Mouse (Mus musculus): ENCODE data around the gene Klrg1.
A peak's percentile ranks its signal among the peaks of the same experiment; 100 is the strongest.

Klrg1 gene

DNA sequence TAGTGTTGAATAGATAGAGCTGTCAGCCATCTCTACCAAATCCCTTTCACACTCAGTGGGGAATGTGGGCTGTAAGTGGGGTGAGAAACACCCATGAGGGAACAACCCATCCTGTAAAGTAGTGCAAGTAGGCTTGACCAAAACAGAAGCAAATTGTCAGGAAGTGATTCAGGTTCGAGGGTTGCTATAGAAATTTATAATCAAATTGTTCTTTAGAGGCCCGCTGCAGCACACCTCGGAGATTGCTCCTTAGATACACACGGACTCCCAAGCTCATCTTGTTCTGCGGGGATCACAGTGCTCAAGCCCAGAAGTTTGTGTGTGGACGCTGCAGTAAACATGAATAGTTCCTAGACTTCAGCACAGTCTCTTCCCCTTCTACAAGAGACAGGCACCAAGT, at the start of gene Klrg1:
TSS of gene Klrg1 (minus strand) at position 101 of the 400 bp plus-strand sequence.
- DNase-seq = no peak

DNA sequence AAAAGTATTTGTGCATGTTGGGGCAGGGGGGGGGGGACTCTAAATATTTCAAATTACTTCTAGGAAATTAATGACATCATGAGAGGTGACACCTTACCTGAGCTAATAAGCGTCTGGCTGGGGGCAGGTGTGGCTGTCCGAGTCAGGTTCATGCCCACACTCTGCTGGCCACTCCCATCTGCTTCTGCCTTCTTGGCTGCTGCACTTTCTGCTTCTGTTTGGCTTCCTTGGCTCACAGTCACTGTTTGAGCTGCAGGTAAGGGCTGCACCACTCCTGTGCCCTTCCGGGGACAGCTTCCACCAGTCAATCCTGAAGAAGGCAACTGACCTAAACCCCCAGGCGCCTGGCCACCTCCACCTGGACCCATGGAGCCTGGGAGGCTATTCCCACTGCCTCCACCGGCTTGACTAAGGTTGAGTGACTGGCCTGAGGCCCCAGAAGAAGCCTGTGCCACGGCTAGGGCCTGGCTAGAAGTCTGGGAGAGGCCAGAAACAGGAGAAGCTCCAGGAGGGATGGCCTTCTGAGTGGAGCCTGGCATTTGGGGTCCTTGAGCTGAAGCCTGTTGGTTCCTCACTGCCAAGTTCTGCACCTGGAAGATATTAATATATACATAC, 42.8 kb upstream of the Klrg1 start:
- no peak for DNase-seq

DNA sequence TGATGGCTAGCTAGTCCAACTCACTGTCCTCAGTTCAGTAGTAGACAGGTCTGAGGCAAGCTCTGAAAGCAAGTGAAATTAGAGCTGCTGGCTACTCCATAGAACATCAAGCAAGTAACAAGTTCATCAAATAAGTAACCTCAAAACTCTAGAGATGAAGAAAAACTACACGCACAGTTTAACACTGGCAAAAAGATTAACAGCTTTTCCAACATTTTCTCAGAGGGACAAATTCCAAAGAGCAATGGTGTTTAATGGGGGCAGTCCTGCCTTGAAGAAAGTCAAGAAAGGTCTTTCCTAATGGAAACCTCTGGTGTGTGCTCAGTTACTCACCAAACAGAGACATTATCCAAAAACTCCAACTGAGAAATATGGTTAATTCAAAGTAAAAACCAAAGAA, 36.0 kb upstream of the Klrg1 start:
- no peak for DNase-seq

DNA sequence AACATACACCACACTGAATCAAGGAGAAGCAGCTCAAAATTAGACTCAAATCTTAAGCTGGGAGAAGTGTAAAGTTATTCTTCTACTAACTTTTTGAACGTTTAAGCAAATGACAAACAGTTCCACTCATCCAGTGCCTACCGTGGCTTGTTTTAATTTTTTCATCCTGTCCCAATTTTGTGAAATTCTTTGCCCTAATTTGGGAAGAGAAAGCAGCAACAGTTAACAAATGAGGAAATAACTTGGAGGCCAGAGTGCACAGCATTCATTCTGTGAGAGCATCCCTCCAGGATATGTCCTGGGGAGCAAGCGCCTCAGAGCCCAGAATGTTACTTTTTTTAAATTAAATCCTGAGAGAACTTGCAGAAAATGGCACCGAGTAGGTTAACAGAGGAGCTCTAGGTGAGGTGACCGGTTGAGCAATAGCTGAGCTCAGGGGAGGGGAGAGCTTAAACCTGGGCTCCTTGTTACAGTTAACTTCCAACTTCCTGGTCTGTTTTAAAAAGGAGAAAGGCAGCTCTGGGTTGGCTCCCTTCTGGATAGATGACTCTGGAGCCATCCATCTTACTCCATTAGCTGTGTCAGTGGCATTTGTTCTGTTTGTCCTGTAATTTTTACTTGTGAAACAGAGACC, 27.6 kb upstream of the Klrg1 start:
- DNase-seq = no peak

DNA sequence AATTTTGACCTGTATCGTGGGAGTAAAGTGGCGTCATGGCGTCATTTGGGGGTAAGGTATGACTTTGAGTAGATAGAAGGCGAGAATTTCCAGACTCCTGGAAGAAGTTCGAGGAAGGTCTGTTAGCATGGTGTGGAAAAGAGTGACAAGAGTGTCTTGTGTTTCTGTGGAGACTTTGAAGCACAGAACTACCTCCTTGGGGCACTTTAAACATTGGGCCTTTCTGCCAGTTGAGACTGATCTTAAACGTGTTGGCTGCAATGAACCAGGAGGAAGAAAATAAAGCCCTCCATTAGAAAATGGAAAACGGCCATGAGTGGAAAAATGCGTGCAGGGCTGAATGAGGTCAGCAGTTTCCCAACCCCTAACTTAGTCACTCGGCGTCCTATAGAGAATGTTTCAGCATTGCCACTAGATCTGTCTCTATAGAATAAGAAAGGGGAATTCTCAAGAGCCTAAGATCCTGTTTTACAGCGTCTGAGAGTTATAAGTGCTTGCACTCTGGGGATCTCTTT, 26.8 kb upstream of the Klrg1 start:
- DNase-seq = no peak

DNA sequence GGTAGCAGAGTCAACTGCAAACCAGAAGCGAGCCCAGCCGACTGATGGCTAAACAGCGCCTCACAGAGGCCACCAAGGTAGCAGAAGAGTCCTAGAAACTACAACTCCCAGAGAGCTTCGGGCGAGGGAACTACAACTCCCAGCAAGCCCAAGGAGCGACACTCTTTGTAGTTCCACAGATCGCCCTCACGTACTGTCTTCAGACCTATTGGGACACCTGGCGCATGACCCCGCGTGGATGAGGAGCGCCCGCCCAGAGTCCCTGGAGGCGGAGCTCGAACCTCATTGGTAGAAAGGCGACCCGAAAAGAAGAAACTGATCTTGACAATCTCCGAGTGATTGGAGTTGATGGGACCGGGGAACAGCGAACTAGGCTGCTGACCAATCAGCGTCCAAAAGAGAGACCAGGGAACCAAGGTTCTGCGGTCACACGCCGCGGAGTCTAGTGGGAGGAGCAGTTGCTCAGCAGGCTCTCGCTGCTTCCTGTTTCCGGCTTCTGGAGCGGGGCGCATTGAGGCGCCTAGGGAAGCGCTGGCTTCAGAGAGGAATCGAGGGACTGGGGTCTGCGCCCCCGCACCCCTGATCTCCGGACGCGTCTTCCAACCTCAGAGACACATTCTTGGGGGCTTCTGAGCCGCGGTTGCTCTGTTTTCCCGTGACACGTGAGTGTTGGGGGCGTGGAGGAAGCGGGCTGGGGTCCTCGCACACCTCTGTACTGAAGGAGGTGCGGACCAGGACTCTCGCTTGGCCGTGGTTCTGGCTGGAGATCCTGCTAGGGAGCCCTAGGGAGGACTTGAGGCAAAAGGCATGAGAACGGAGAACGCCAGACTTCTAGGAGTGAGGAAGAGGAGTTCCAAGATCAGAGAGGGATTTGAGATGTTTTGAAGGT, 26.1 kb upstream of the Klrg1 start, which contains the start of gene M6pr:
TSS of gene M6pr (plus strand) at position 216 of the 889 bp plus-strand sequence.
- DNase-seq = peak; percentile 94

DNA sequence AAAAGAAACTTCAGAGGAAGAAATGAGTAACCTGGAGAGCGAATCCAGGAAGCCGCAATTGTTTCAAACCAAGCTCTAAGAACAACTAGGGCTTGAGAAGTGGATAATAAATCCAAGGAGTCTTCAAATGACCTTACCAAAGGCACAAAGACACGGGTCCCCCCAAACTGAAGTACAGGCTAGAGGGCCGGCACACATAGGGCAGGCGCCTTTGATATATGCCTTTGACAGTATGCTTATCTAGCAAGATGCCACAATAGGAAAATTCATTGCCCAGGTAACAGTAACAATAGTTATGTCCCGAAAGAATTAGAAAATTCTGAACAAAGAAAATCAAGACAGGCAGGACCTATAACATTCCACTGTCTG, 25.4 kb upstream of the Klrg1 start:
- DNase-seq = no peak

DNA sequence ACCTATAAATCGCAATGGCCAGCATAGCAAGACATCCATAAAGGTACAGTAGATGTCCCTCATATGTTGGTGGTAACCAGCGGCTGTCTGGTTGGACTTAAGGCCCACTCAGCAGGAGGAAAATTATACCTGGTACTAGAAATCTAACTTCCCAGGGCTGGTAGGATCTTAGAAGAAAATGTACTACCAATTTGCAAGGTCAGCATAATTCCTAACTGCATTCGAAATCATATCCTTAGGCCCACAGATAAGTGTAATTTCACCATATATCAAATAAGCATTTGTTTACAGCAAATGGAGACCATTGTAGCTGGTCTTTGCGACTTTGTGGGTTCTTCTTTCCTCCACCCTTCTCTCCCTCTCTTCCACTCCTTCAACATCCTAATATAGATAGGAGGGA, 24.0 kb upstream of the Klrg1 start:
- no peak for DNase-seq

DNA sequence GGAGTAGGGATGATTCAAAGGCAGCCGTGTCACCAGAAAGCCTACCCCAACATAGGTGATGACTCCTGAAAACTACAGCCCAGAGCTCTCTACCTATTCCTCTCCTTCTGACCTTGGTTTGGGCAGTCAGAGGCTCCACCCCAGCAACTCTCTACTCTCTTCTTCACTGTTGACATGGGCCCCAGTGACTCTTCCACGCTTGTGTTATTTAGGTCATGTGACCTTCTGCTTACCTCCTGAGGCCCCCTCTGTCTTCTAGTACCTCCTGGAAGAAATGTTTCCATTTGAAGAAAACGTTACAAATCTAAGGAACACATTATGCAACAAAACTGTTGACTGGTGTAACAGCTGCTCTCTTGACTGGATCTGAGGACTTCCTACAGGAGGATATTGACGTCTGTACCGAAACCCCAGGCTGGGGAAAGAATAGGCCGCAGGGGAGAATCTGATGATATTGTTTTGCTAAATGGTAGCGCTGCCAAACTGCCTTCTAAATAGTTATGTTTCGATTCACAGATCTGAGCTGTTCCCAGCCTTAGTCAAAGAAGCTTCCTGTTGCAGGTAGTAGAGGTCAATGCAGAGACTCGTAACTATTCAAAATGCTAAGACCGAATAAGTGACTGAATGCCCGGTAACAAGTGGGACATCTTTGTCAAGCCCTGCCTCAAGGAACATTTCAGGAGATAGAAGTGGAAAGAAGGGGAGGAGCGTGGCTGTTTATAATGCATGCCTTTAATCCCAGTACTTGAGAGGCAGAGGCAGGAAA, 22.3 kb upstream of the Klrg1 start:
- no peak for DNase-seq

DNA sequence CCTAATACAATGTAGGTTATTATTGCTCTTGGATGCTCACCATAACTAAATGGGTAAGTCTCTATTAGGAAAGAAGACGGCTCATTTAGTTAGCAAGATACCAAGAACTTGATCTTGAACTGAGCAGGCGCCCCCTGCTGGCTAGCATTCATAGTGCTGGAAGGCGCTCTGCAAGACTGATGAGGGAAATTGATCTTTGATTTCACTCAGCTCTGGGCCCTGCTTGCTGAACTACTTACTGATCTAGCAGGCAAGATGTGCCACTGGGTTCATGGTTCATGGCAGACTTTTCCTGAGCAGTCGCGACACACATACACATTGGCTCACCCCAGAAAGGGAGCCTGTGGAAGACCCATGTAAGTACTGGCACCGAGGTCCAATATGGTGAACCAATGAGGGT, 21.7 kb upstream of the Klrg1 start:
- DNase-seq = peak; percentile 74

DNA sequence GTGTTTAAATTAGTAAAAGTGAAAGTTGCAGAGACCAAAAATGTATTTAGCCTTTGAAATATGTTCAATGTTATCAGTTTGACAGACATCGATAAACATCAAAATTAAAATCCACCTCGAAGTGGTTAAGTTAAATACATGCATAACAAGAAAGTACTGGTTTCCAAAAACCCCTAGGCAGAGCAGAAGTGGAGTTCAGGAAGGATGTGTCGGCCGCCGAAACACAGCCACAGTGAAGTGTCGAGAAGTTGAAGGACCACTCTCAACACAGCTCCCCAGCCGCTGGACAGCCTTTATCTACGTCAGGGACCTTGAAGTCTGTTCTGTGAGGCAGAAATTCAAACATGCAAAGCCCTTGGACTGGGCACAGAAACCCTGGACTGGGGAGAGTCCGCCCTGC, 20.8 kb upstream of the Klrg1 start:
- no peak for DNase-seq

DNA sequence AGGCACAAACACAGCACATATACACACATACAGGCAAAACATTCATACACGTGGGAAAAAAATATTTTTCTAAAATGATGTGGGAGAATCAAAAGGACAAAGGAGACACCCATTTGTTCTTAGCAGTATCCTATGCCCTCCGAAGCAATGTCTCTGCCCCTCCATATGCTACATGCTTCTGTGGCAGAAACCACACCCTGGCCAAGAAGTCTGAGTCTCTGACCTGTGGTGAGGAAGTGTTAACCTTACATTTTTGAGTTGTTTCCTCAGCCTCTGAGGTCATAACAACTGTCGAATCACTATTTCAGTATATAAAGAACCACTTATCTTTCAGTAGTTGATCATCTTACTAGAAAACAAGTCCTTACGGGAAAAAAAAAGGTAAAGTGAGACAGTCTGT, 20.0 kb upstream of the Klrg1 start:
- DNase-seq = no peak

DNA sequence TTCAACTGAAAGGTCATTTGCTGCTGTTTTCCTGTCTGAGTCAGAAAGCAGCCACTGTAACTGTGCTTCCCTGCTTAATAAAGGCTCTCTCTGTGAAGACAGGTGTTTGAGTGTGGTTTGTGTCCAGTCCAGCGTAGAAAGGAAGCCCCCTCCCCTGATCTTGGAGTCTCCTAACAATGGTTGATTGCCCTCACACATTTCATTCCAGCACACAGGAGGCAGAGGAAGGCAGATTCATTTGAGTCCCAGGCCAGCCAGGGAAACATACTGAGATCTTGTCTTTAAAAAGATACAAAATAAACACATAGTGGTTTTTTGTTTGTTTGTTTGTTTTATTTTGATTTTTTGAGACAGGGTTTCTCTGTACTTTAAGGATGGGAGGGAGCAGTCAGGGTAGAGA, 19.4 kb upstream of the Klrg1 start:
- no peak for DNase-seq

DNA sequence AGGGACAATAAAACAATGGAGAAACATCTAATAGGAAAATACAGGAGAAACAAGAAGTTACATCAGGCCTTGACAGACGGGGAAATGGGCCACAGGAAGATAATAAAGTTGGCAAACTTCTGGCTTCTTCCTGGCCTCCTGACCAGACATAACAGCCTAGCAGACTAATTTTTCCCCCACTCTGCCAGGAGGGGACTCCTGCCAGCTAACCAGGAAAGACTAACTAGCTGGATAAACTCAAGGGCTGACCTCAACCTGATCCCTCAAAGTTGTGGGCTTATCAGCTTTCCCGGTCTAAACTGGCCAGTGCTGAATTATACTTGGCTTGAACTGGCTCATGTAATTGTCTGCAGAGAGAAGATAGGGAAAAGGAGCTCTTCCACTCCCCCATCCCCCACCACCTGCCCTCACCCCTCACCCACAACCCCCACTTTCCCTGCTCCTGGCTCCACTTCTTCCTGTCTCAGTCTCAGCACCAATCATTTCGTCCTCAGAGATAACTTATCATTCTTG, 17.0 kb upstream of the Klrg1 start:
- no peak for DNase-seq

DNA sequence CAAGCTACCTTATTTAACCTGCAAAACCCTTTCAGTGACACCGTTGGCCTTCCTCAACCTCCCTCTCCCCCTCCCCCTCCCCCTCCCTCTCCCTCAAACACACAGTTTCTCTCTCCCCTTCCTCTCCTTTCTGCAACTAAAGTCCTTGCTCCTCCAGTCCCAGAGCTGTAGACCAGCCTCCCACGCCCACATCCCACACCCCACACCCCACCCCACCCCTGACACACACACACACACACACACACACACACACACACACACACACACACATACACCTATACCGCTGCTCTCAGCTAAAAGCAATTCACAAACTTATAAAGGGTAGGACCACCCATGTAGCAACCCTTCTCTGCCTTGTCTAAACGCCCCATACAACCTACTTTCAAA, 15.5 kb upstream of the Klrg1 start:
- DNase-seq = no peak

DNA sequence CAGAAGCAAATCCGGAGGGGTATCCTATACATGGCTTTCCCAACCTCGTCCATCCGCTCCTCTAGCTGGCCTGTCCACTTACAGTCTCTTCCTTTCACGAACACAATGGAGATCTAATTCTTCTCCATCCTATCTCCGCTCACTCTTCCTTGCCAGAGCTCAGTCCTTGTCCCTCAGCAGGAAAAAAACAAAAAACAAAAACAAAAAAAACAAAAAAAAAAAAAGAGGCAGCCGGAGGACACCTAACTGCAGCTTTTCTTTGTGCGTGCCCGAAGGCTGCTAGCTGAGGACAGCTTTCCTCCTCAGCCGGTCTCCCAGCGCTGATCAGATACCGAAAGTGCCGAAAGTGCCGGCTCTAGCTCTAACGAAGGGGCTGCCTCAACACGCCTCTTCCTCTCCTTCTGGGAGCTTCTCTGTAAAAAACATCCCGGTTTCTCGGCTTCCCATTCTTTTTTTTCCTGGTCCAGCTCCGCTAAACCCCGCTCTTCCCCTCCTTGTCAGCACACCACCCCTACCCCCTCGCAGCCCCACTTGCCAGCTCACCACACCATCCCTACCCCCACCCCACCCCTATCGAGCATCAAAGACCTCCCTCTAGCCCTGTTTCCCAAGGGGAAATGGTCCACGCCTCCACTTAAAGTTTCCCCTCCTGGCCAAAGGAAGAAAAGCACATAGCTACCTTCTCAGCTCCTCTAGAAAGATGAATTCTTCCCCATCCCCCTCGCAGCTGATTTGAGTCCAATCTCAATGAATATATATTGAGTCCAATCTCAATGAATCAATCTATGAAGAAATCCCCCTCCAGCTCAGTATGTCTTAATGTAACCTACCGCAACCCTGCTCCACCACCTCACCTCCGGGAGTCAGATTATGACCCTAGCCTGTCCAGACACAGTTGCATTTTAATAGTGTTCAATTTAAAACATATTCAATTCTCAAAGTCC, 14.9 kb upstream of the Klrg1 start:
- no peak for DNase-seq

DNA sequence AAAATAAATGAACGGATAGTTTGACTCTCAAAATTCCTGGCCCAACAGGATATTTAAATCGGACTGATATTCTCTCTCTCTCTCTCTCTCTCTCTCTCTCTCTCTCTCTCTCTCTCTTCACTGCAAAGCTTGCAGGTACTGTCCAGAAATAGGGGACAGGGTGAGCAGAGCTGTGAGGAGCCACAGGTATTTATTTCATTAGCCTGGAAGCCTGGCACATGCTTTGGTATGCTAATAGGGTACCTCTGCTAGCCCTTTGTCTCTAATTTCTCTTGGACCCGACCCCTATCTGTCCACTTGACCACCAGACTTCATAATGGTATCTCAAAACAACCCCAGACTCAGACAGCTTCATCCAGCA, 14.2 kb upstream of the Klrg1 start:
- DNase-seq = no peak

DNA sequence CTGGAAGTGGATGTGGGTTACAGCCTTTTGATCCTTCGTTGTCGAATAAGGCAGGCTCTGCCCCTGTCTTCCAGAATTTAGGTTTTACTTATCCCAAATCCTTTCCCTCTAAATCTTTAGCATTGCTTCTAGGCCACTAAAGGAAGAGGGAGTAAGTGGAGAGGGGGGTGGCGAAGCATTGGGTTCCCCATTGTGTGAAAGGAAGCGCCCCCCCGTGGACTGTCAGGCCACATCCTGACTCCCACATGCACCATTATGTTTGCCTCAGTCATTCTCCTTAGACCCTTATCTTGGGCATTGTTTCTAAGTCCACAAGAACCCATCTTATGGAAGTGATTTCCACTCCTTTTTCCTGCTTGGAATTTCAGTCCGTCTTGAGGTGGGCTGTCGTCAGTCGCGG, 12.6 kb upstream of the Klrg1 start:
- DNase-seq = no peak

DNA sequence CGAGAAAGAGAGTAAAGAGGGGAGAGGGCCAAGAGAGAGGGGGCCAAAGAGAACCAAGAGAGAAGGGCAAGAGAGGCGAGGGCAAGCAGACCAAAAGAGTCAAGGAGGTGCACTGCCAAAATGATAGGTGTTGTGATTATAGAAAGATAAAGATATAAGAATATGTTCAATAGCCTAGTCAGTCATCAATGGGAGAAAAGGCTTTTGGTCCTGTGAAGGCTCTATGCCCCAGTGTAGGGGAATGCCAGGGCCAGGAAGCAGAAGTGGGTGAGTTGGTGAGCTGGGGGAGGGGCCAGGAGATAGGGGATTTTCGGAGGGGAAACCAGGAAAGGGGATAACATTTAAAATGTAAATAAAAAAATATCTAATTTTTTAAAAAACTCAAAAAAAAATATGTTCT, 11.6 kb upstream of the Klrg1 start:
- no peak for DNase-seq

DNA sequence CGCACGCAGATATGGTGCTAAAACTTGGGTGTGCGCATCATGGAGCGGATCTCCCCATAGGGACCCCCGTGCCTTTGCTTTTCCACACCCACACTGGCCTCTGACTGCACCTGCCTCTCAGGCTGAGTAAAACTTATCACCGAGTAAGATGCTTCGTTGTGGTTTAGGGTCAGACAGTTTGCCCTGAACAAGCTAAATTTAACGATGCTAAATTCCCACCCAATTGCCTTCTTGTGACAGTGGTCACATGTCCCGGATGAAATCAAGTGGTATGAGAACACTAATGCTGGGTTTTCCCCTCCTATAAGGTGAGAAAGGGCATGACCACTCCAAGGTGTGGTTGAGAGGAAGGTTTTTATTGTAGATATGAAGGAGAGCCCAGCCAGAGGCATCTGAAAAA, 11.1 kb upstream of the Klrg1 start:
- DNase-seq = no peak

DNA sequence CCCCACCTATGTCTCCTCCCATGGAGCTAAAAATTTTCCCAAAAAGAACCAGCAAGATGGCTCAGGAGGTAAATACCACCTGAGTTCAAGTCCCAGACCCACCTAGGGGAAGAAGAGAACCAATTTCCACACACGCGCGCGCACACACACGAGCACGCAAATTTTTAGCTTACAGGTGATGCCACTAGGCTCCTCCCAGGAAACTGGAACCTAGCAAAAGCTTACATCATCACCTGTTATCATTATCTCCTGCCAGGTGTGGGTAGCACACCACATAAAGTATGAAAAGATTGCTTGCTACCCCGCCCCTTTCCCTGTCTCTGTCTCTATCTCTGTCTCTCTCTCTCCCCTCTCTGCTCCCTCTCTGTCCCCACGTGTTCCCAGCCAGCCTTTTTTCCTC, 10.4 kb upstream of the Klrg1 start:
- no peak for DNase-seq

DNA sequence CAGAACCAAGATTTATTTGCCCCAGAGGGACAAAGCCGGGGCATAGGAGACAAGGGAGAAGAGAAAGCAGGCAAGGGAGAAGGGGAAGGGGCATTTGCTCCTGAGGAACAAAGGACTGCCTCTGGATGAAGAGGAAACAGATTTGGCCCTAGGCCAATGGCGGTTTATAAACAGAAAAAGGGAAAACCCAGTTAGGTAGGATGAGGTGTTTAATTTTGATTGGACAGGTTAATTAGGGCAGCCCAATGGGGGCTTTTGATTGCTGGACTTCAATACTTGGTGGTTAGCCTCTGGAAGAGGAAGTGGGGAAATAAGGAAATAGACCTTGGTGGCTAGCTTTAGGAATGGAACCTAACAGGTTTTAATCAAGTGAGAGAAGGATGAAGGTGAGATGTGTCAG, 9.5 kb upstream of the Klrg1 start:
- DNase-seq = no peak
